Mouse (Mus musculus): ENCODE measurements around the gene Ubxn11.

The Ubxn11 gene

GRCm38 (mm10) chr4:134090521-134091224 lies 11.7 kb upstream of the Ubxn11 start:
- DNase-seq (ENCODE audit: low spot score), result no peak

DNA sequence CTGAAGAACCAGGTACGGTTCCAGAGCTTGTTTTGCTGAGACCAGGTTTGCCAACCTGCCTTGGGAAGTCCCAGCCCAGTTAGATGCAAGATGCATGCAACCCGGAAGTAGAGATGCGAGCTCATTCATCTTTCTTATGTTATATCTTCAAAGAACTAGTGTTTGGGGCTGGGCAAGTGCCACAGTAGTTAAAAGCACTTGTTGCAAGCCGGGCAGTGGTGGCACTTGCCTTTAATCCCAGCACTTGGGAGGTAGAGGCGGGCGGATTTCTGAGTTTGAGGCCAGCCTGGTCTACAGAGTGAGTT lies 11.2 kb upstream of the Ubxn11 start:
- DNase-seq (ENCODE audit: low spot score), result no peak

- DNase-seq (ENCODE audit: low spot score), result no peak
Observed at GRCm38 (mm10) chr4:134092382-134093288, 9.7 kb upstream of the Ubxn11 start.

DNA sequence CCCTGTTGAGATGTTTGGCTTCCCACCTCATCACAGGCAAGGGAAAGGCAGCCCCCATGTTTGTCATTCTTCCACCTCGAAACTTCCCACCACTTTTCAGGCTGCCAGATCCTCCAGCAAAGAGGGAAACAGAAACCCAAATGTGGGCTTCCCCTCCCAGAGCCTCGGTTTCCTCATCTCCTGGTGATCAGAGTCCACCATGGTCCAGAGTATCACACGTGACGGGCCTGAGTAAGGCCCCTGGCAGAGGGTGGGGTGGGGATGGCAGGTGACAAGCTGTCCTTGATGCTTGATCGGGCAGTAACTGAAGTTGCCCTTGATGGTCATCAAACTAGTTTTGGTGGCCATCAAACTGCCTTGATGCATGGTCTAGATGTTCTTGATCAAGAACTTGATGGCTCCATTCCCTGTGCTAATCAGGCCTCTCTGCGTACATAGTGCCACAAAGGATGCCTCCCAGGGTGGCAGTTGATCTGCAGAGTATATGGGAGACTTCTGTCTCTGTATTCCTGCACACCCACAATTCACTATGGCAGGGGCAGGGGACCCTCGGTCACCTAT lies 8.3 kb upstream of the Ubxn11 start:
- DNase-seq (ENCODE audit: low spot score), result no peak

- no peak for DNase-seq (ENCODE audit: low spot score)
Observed at GRCm38 (mm10) chr4:134094923-134095547, 7.3 kb upstream of the Ubxn11 start, which contains the start of gene Cd52. Cd52 (minus strand) TSS chr4:134095082.

- no peak for DNase-seq (ENCODE audit: low spot score)
Observed at GRCm38 (mm10) chr4:134096120-134096519, 6.2 kb upstream of the Ubxn11 start.

- no peak for DNase-seq (ENCODE audit: low spot score)
Observed at GRCm38 (mm10) chr4:134097015-134097608, 5.3 kb upstream of the Ubxn11 start.

- DNase-seq (ENCODE audit: low spot score), result no peak
Observed at GRCm38 (mm10) chr4:134098628-134099027, 3.7 kb upstream of the Ubxn11 start.

DNA sequence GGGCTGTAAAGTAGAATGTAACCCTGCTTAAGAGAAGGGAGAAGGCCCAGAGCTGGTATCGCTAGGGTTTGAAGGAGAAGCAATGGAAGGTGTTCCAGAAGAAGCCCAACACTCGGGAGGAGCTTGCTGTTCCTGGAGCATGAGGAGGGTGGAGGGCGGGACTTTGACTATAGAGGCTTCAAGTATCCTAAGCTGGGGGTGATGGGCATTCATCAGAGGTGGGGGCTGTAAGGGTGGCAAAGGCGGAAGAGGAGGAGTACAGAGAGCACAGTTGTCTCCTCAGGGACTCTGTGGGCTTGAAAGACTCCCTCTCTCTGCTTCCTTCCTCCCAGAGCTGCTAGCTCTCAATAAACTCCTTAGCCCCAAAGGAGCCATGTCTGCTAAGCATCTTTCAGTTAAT lies 2.1 kb upstream of the Ubxn11 start:
- DNase-seq (ENCODE audit: low spot score), result no peak

DNA sequence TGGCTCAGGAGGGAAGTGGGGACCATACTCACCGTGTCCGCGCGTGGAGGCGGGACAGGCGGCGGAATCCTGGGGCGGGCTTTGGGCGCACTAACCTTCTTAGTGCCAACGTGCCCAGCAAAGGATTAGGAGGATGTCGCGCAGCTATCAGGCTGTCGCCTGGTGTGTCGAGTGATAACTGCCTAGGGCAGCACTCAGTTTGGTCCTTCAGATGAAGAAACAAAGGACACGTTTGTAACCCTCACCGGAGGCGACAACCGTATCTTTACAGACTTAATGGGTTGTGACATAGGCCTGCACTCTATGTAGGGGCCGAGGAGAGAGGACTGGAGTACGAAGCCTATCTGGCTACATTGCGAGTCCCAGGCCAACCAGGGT lies 361 bp downstream of the Ubxn11 start:
- no peak for DNase-seq (ENCODE audit: low spot score)

- no peak for DNase-seq (ENCODE audit: low spot score)
Observed at GRCm38 (mm10) chr4:134106105-134106504, 3.7 kb downstream of the Ubxn11 start.

GRCm38 (mm10) chr4:134107730-134108129 lies 5.4 kb downstream of the Ubxn11 start:
- no peak for DNase-seq (ENCODE audit: low spot score)

DNA sequence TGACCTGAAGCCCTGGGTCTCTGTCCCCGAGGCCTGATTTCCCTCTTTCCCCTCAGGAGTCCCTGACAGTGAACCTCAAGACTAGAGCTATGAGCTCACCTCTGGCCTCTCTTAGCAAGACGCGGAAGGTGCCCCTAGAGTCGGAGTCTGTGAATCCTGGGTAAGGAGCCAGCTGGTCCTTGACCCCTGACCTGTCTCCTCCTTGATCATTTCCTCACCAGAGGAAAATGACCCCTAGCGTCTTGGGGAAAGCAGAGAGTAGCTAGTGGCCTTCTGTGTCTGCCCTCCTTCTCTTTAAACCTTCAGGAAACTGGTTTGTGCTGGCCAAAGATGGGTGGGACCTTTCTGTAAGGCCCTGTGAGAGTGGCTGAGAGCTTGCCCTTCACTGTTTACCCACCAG lies 5.8 kb downstream of the Ubxn11 start:
- DNase-seq (ENCODE audit: low spot score), result no peak

- no peak for DNase-seq (ENCODE audit: low spot score)
Observed at GRCm38 (mm10) chr4:134110653-134111052, 8.3 kb downstream of the Ubxn11 start.

DNA sequence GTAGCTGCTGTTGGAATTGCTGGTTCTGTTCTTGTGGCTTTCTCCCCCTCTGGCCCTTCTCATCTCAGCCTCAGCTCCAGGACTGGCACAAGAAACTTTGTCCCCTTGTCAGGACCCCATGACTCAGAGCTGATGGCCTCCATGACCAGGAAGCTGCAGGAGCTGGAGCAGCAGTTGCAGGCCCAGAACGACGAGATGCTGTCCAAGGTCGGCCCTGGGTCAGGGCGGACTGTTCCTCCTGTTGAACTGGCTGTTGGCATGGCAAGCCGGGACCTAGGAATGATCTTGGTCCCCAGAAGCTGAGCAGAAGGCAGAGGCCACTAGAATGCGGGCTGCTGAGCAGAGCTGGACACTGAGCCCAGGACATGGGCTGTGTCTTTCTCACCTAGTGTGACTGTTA lies 10.0 kb downstream of the Ubxn11 start:
- DNase-seq (ENCODE audit: low spot score), result no peak

DNA sequence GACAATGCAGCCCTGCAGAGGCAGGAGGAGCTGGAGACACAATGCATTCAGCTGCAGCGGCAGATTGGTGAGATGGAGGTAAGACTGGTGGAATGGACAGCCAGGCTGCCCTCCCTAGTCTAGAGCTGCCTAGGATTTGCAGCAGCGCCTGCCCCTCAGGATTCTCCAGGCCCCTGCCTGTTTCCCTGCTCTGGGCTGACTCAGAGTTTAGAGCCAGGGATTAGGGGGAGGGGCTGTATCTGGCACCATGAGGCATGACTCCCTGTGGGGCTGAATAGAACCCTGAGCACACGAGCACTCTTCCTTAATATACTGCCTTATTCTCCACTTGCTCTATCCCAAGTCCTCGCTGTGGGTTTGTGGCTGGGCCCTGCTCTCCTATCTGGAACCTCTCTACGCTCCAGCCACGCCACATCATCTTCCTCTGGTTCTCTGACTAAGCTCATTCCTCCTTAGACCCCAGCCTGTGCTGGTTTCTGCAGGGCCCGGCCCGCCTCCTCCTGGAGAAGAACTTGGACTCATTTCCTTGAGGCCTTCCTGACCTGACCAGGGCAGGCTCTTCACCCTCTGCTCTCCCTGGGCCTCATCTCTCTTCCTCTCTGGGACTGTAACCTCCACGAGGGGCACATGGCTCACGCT lies 11.1 kb downstream of the Ubxn11 start:
- peak; percentile 62 for DNase-seq (ENCODE audit: low spot score)

- no peak for DNase-seq (ENCODE audit: low spot score)
Observed at GRCm38 (mm10) chr4:134114038-134114437, 11.7 kb downstream of the Ubxn11 start.

- DNase-seq (ENCODE audit: low spot score), result no peak
Observed at GRCm38 (mm10) chr4:134115215-134116144, 13.1 kb downstream of the Ubxn11 start.

DNA sequence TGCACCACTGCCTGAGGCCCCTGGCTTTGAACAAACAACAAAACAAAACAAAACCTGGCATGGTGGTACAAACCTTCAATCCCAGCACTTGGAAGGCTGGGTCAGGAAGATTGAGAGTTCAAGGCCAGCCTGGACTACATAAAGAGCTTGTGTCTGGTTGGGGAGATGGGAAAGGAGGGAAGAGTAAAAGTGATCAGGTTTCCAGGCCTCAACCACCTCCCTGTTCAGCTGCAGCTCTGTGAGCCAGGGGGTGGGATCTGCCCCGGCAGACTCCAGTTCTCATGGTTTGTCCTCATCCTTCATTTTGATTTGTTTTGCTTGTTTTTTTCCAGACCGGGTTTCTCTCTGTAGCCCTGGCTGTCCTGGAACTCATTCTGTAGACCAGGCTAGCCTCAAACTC lies 14.1 kb downstream of the Ubxn11 start:
- no peak for DNase-seq (ENCODE audit: low spot score)

DNA sequence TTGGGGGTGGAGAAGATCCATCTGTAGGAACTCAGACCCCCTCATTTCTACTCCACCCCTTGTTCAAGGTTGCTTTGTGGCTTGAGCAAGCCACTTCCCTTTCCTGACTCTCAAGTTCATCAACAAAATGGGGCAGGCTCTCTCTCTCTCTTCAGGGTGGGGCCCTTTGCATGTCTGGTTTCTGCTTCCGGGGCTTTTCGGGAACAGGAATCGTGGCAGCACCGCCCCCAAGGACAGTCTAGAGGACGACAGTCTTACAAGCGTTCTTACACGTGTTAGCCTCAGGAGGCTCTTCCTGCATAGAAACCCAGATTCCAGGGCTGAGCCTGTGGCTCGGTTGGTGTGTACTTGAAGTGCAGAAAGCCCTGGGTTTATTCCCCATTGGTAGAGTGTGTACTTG lies 14.6 kb downstream of the Ubxn11 start:
- no peak for DNase-seq (ENCODE audit: low spot score)

Measured in yolk sac, embryonic 10.5 days (tissue).